Mouse (Mus musculus): Measurements from ENCODE around the gene Cabp7.

DNA sequence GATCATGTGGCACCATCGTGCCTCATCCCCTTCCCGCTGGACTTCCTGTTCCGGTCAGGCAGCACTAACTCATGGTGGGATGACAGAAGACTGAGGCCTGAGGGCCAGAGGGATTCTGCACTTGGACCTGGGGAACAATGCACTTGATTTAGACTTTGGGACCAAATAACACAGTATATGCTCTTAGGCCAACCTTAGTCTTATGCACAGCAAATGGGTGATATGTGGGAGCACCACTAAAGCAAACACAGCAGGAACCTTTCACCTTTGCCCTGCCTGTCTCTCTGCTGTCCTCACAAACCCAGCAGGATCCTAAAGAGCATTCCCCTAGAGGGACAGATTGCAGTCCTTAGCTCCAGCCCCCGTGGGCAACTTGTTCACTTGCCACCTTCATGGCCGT lies 5.8 kb downstream of the Cabp7 start:
- TF ChIP-seq CTCF (IDR thresholded peaks at IDR 0.05; ENCODE audit: low read depth, low read length) (no peak), GATA1 (IDR thresholded peaks at IDR 0.05; ENCODE audit: borderline replicate concordance, low read length) (no peak), POLR2AphosphoS5 (IDR thresholded peaks at IDR 0.05; ENCODE audit: insufficient replicate concordance, low read depth, low read length) (no peak), TAL1 (conservative IDR thresholded peaks at IDR 0.05; ENCODE audit: low read depth, low read length) (no peak)

All from G1E (cell line).